Mouse (Mus musculus): ENCODE results near the gene Ascc1. TPM values are rescaled to one million over a fixed set of nuclear protein-coding genes. Genes with fewer than 3 reads are reported as not detected.

Ascc1 gene
- polyA plus RNA-seq, 1 experiment, result 14.2 TPM

- WGBS, result 38% methylated on average over 7 of the region's 7 CpGs
- Histone ChIP-seq H3K27ac (ENCODE audit: insufficient read depth, low read depth, low read length) (peak overlapping the region; percentile 47), H3K4me3 (ENCODE audit: low read depth, low read length) (no peak overlapping the region), H3K4me1 (ENCODE audit: control insufficient read depth, insufficient read depth, insufficient read length, low read length) (peaks cover 23% of the 10 kb centered on the region), H3K36me3 (ENCODE audit: control insufficient read depth, insufficient read depth, low read length) (peaks cover 3% of the 10 kb centered on the region; the same call in 1 of the 2 replicates), H3K27me3 (ENCODE audit: control insufficient read depth, insufficient read depth, low read length) (no peaks in the 10 kb centered on the region)
- TF ChIP-seq CTCF (IDR thresholded peaks at IDR 0.05; ENCODE audit: extremely low read depth, insufficient read length, insufficient replicate concordance, low read depth, low read length) (no peak), POLR2A (IDR thresholded peaks at IDR 0.05; ENCODE audit: low read depth, low read length) (no peak)
Measured at GRCm38 (mm10) chr10:60028979-60029378, 26.4 kb downstream of the Ascc1 start.

- WGBS, result 90% methylated on average over 4 of the region's 4 CpGs
- no peak overlapping the region for H3K27ac ChIP-seq (ENCODE audit: insufficient read depth, low read depth, low read length)
- no peak for TF ChIP-seq POLR2A (IDR thresholded peaks at IDR 0.05; ENCODE audit: low read depth, low read length)
- TF ChIP-seq CTCF (IDR thresholded peaks at IDR 0.05; ENCODE audit: extremely low read depth, insufficient read length, insufficient replicate concordance, low read depth, low read length), result no peak
Measured at GRCm38 (mm10) chr10:60029387-60029786, 26.8 kb downstream of the Ascc1 start.

GRCm38 (mm10) chr10:60031562-60031961 is 29.0 kb downstream of the Ascc1 start:
- Histone ChIP-seq H3K4me3 (ENCODE audit: low read depth, low read length) (no peak overlapping the region), H3K27me3 (ENCODE audit: control insufficient read depth, insufficient read depth, low read length) (no peaks in the 10 kb centered on the region), H3K36me3 (ENCODE audit: control insufficient read depth, insufficient read depth, low read length) (no peaks in the 10 kb centered on the region), H3K27ac (ENCODE audit: insufficient read depth, low read depth, low read length) (no peak overlapping the region), H3K4me1 (ENCODE audit: control insufficient read depth, insufficient read depth, insufficient read length, low read length) (peaks cover 31% of the 10 kb centered on the region)
- TF ChIP-seq POLR2A (IDR thresholded peaks at IDR 0.05; ENCODE audit: low read depth, low read length) (no peak), CTCF (IDR thresholded peaks at IDR 0.05; ENCODE audit: extremely low read depth, insufficient read length, insufficient replicate concordance, low read depth, low read length) (no peak)
- whole genome bisulfite sequencing, result 90% methylated on average over 8 of the region's 8 CpGs

More at GRCm38 (mm10) chr10:60029387-60029786, 26.8 kb downstream of the Ascc1 start:
- peaks cover 3% of the 10 kb centered on the region; the same call in 1 of the 2 replicates for H3K36me3 ChIP-seq (ENCODE audit: control insufficient read depth, insufficient read depth, low read length)
- peaks cover 23% of the 10 kb centered on the region for H3K4me1 ChIP-seq (ENCODE audit: control insufficient read depth, insufficient read depth, insufficient read length, low read length)
- H3K27me3 ChIP-seq (ENCODE audit: control insufficient read depth, insufficient read depth, low read length), result no peaks in the 10 kb centered on the region
- no peak overlapping the region for H3K4me3 ChIP-seq (ENCODE audit: low read depth, low read length)

- TF ChIP-seq CTCF (IDR thresholded peaks at IDR 0.05; ENCODE audit: extremely low read depth, insufficient read length, insufficient replicate concordance, low read depth, low read length) (no peak), POLR2A (IDR thresholded peaks at IDR 0.05; ENCODE audit: low read depth, low read length) (no peak)
- no peak overlapping the region for H3K27ac ChIP-seq (ENCODE audit: insufficient read depth, low read depth, low read length)
- no peaks in the 10 kb centered on the region for H3K36me3 ChIP-seq (ENCODE audit: control insufficient read depth, insufficient read depth, low read length)
- H3K4me3 ChIP-seq (ENCODE audit: low read depth, low read length), result no peak overlapping the region
- H3K4me1 ChIP-seq (ENCODE audit: control insufficient read depth, insufficient read depth, insufficient read length, low read length), result peaks cover 28% of the 10 kb centered on the region
- no peaks in the 10 kb centered on the region for H3K27me3 ChIP-seq (ENCODE audit: control insufficient read depth, insufficient read depth, low read length)
- WGBS, result 87% methylated on average over 2 of the region's 2 CpGs
Measured at GRCm38 (mm10) chr10:60031985-60032384, 29.4 kb downstream of the Ascc1 start.

- H3K27me3 ChIP-seq (ENCODE audit: control insufficient read depth, insufficient read depth, low read length), result no peaks in the 10 kb centered on the region
- H3K27ac ChIP-seq (ENCODE audit: insufficient read depth, low read depth, low read length), result no peak overlapping the region
- H3K36me3 ChIP-seq (ENCODE audit: control insufficient read depth, insufficient read depth, low read length), result no peaks in the 10 kb centered on the region
- 87% methylated on average over 2 of the region's 2 CpGs for WGBS
- TF ChIP-seq POLR2A (IDR thresholded peaks at IDR 0.05; ENCODE audit: low read depth, low read length) (no peak), CTCF (IDR thresholded peaks at IDR 0.05; ENCODE audit: extremely low read depth, insufficient read length, insufficient replicate concordance, low read depth, low read length) (no peak)
- no peak overlapping the region for H3K4me3 ChIP-seq (ENCODE audit: low read depth, low read length)
- H3K4me1 ChIP-seq (ENCODE audit: control insufficient read depth, insufficient read depth, insufficient read length, low read length), result peaks cover 26% of the 10 kb centered on the region
Measured at GRCm38 (mm10) chr10:60032622-60033021, 30.0 kb downstream of the Ascc1 start.

GRCm38 (mm10) chr10:60033064-60033463 is 30.5 kb downstream of the Ascc1 start:
- Histone ChIP-seq H3K27ac (ENCODE audit: insufficient read depth, low read depth, low read length) (no peak overlapping the region), H3K36me3 (ENCODE audit: control insufficient read depth, insufficient read depth, low read length) (no peaks in the 10 kb centered on the region), H3K4me1 (ENCODE audit: control insufficient read depth, insufficient read depth, insufficient read length, low read length) (peaks cover 23% of the 10 kb centered on the region), H3K4me3 (ENCODE audit: low read depth, low read length) (no peak overlapping the region), H3K27me3 (ENCODE audit: control insufficient read depth, insufficient read depth, low read length) (no peaks in the 10 kb centered on the region)
- TF ChIP-seq CTCF (IDR thresholded peaks at IDR 0.05; ENCODE audit: extremely low read depth, insufficient read length, insufficient replicate concordance, low read depth, low read length), result no peak
- no peak for TF ChIP-seq POLR2A (IDR thresholded peaks at IDR 0.05; ENCODE audit: low read depth, low read length)
- 72% methylated on average over 5 of the region's 5 CpGs for WGBS

GRCm38 (mm10) chr10:60034621-60035020 is 32.0 kb downstream of the Ascc1 start:
- H3K36me3 ChIP-seq (ENCODE audit: control insufficient read depth, insufficient read depth, low read length), result no peaks in the 10 kb centered on the region
- no peaks in the 10 kb centered on the region for H3K27me3 ChIP-seq (ENCODE audit: control insufficient read depth, insufficient read depth, low read length)
- no peak overlapping the region for H3K4me3 ChIP-seq (ENCODE audit: low read depth, low read length)
- H3K27ac ChIP-seq (ENCODE audit: insufficient read depth, low read depth, low read length), result no peak overlapping the region
- TF ChIP-seq CTCF (IDR thresholded peaks at IDR 0.05; ENCODE audit: extremely low read depth, insufficient read length, insufficient replicate concordance, low read depth, low read length), result no peak
- TF ChIP-seq POLR2A (IDR thresholded peaks at IDR 0.05; ENCODE audit: low read depth, low read length), result no peak
- H3K4me1 ChIP-seq (ENCODE audit: control insufficient read depth, insufficient read depth, insufficient read length, low read length), result peaks cover 11% of the 10 kb centered on the region; the same call in 1 of the 2 replicates
- 88% methylated on average over 3 of the region's 3 CpGs for WGBS
